Mouse (Mus musculus): ENCODE data around the gene Mrgprb3. TPM values are rescaled to one million over a fixed set of nuclear protein-coding genes. Genes with fewer than 3 reads are reported as not detected.

Mrgprb3 gene
- polyA plus RNA-seq (2015; fragmentation: Nextera tagmentation; extraction: Ambion mirVana), result not detected in 2 replicates

DNA sequence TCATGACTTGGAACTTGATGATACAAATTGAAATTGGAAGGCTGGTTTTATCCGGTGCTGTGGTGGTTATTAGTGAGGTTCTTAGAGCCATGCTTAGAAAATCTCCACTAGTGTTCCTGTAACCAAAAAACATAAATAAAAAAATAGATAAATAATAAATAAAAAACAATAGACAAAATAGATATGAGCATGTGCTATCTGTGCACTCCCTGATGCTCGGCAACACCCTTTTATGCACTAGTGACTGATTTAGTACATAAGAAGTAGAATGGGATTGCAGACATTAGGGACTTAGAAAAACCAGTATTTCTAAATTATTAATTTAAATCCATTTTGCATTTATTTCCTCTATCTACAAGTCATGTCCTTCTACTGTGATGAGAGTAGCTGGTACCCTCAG lies at the start of gene Mrgprb3:
Mrgprb3 (minus strand) TSS at position 101 of the 400 bp plus-strand sequence.
- Histone ChIP-seq H3K4me2 (replicated peaks) (no peak within 1 kb of the TSS), H3K27me3 (no peaks in the 10 kb centered on the region), H3K9me3 (peaks cover 4% of the 10 kb centered on the region; the same call in 1 of the 2 replicates), H3K9ac (replicated peaks) (no peak within 1 kb of the TSS), H3K4me1 (no peaks in the 10 kb centered on the region), H3K4me3 (no peak within 1 kb of the TSS), H3K27ac (replicated peaks) (no peak within 1 kb of the TSS), H3K36me3 (no peaks in the 10 kb centered on the region)
- ATAC-seq (replicated peaks), result no peak
- 93% methylated on average over 2 of the region's 2 CpGs for WGBS

Other genes starting within 250 kb of the Mrgprb3 start
- not detected in 2 replicates for gene Mrgprb1, start 187.5 kb downstream of the Mrgprb3 start, polyA plus RNA-seq (2015; fragmentation: Nextera tagmentation; extraction: Ambion mirVana)
- not detected in 2 replicates for gene Mrgprx2, start 144.5 kb downstream of the Mrgprb3 start, polyA plus RNA-seq (2015; fragmentation: Nextera tagmentation; extraction: Ambion mirVana)
- not detected in 2 replicates for gene Mrgprb2, start 85.7 kb downstream of the Mrgprb3 start, polyA plus RNA-seq (2015; fragmentation: Nextera tagmentation; extraction: Ambion mirVana)
- 47.7 and 52.2 TPM in 2 replicates for gene Zdhhc13, start 145.2 kb upstream of the Mrgprb3 start, polyA plus RNA-seq (2015; fragmentation: Nextera tagmentation; extraction: Ambion mirVana)
- 0.20 and 0.29 TPM in 2 replicates for gene Csrp3, start 204.2 kb upstream of the Mrgprb3 start, polyA plus RNA-seq (2015; fragmentation: Nextera tagmentation; extraction: Ambion mirVana)
- 6.3 and 7.0 TPM in 2 replicates for gene E2f8, start 237.8 kb upstream of the Mrgprb3 start, polyA plus RNA-seq (2015; fragmentation: Nextera tagmentation; extraction: Ambion mirVana)

All from forebrain, embryonic 15.5 days (tissue).